Mouse (Mus musculus) intestine, embryonic 16.5 days (tissue): ENCODE measurements around the gene Atpif1. TPM values are rescaled to one million over a fixed set of nuclear protein-coding genes. Genes with fewer than 3 reads are reported as not detected.
"Not testable (repeated sequence)": the region's sequence is repeated elsewhere in the genome, so short reads cannot be mapped to it uniquely, and the experiment has no call there.

Experiments
- ATAC-seq: fragments of 200-750 bp; cut with Nextera tagmentation; 2 replicates; pipeline ENCODE4 v1.8.0; 2017; ENCODE audit warnings: moderate TSS enrichment, moderate library complexity
- H3K27ac ChIP-seq: fragments of 300-500 bp; sonication (generic); 2 replicates; pipeline ENCODE4 v1.5.1; 2014; ENCODE audit warnings: mild to moderate bottlenecking, low read length
- H3K27me3 ChIP-seq: fragments of 300-500 bp; sonication (generic); replicated peaks from 2 replicates; pipeline ENCODE4 v1.6.1; 2014; ENCODE audit warnings: low read length, control low read depth, mixed read lengths; ENCODE audit not compliant: control insufficient read depth, insufficient read depth
- H3K36me3 ChIP-seq: fragments of 300-500 bp; sonication (generic); 2 replicates; pipeline ENCODE4 v1.6.1; 2014; ENCODE audit warnings: low read length, control low read depth; ENCODE audit not compliant: control insufficient read depth, insufficient read depth
- H3K4me1 ChIP-seq: fragments of 300-500 bp; sonication (generic); 2 replicates; pipeline ENCODE4 v1.6.1; 2014; ENCODE audit warnings: low read length, control low read depth, mixed read lengths; ENCODE audit not compliant: control insufficient read depth, insufficient read depth
- H3K4me2 ChIP-seq: fragments of 300-500 bp; sonication (generic); 2 replicates; pipeline ENCODE4 v1.6.1; 2014; ENCODE audit warnings: low read depth, low read length, control low read depth
- H3K4me3 ChIP-seq: fragments of 300-500 bp; sonication (generic); 2 replicates; pipeline ENCODE4 v1.5.1; 2014; ENCODE audit warnings: mild to moderate bottlenecking, low read length
- H3K9ac ChIP-seq: fragments of 300-500 bp; sonication (generic); 2 replicates; pipeline ENCODE4 v1.6.1; 2014; ENCODE audit warnings: low read depth, low read length
- H3K9me3 ChIP-seq: fragments of 300-500 bp; sonication (generic); 2 replicates; pipeline ENCODE4 v1.6.1; 2016; ENCODE audit warnings: low read length, control low read depth; ENCODE audit not compliant: control insufficient read depth
- WGBS: fragments of 180-500 bp; shearing (Covaris S2); extraction: QIAGEN DNeasy Blood & Tissue Kit; methylation state at CpG from one replicate; pipeline ENCODE4 v1.1.7; 2014; 5-methylcytosine and 5-hydroxymethylcytosine counted together
- polyA plus RNA-seq: library from polyadenylated mRNA; unstranded; fragments of >200 nt; fragmentation: Nextera tagmentation; extraction: Ambion mirVana; gene quantifications from 2 replicates; pipeline ENCODE4 v1.2.1, GENCODE M21; 2015

Atpif1 gene
- polyA plus RNA-seq, 1 experiment from 2014 or later, result 1,379 TPM

- not testable (repeated sequence) for H3K4me1 ChIP-seq, H3K27ac ChIP-seq, H3K4me3 ChIP-seq, ATAC-seq, H3K4me2 ChIP-seq, H3K27me3 ChIP-seq, H3K9ac ChIP-seq, H3K9me3 ChIP-seq
- peaks cover 13% of the 10 kb centered on the region for H3K36me3 ChIP-seq
- WGBS, result 91% methylated on average over 7 of the region's 7 CpGs
Measured at GRCm38 (mm10) chr4:132555550-132555949, 22.1 kb upstream of the Atpif1 start.

GRCm38 (mm10) chr4:132554653-132555052 lies 21.2 kb upstream of the Atpif1 start:
- Histone ChIP-seq H3K27me3 (no peaks in the 10 kb centered on the region), H3K9me3 (no peaks in the 10 kb centered on the region), H3K9ac (no peak overlapping the region), H3K27ac (peak overlapping the region; percentile 51), H3K4me3 (no peak overlapping the region), H3K4me1 (peaks cover 9% of the 10 kb centered on the region; the same call in 1 of the 2 replicates), H3K36me3 (peaks cover 15% of the 10 kb centered on the region), H3K4me2 (no peak overlapping the region)
- 69% methylated on average over 8 of the region's 8 CpGs for WGBS
- 0 out of 2 replicates have a peak, but pooled peaks have one; percentile 16 for ATAC-seq

GRCm38 (mm10) chr4:132554221-132554620 lies 20.8 kb upstream of the Atpif1 start:
- H3K4me1 ChIP-seq, result peaks cover 9% of the 10 kb centered on the region; the same call in 1 of the 2 replicates
- H3K4me2 ChIP-seq, result no peak overlapping the region
- H3K27ac ChIP-seq, result peak overlapping the region; percentile 51
- 0 out of 2 replicates have a peak, but pooled peaks have one; percentile 13 for ATAC-seq
- H3K9me3 ChIP-seq, result no peaks in the 10 kb centered on the region
- no peak overlapping the region for H3K9ac ChIP-seq
- no peak overlapping the region for H3K4me3 ChIP-seq
- no peaks in the 10 kb centered on the region for H3K27me3 ChIP-seq
- H3K36me3 ChIP-seq, result peaks cover 15% of the 10 kb centered on the region
- 65% methylated on average over 5 of the region's 5 CpGs for WGBS

GRCm38 (mm10) chr4:132545851-132546250 lies 12.4 kb upstream of the Atpif1 start:
- no peak overlapping the region for H3K27ac ChIP-seq
- no peaks in the 10 kb centered on the region for H3K9me3 ChIP-seq
- H3K4me3 ChIP-seq, result no peak overlapping the region
- H3K36me3 ChIP-seq, result peaks cover 23% of the 10 kb centered on the region
- 0 out of 2 replicates have a peak, but pooled peaks have one; percentile 70 for ATAC-seq
- H3K4me2 ChIP-seq, result no peak overlapping the region
- no peaks in the 10 kb centered on the region for H3K4me1 ChIP-seq
- H3K9ac ChIP-seq, result no peak overlapping the region
- WGBS, result 25% methylated on average over 8 of the region's 8 CpGs
- H3K27me3 ChIP-seq, result no peaks in the 10 kb centered on the region

- H3K4me2 ChIP-seq, result no peak overlapping the region
- no peak for ATAC-seq
- peaks cover 19% of the 10 kb centered on the region for H3K36me3 ChIP-seq
- H3K9me3 ChIP-seq, result no peaks in the 10 kb centered on the region
- H3K4me1 ChIP-seq, result no peaks in the 10 kb centered on the region
- H3K4me3 ChIP-seq, result no peak overlapping the region
- H3K27ac ChIP-seq, result no peak overlapping the region
- H3K9ac ChIP-seq, result no peak overlapping the region
- no peaks in the 10 kb centered on the region for H3K27me3 ChIP-seq
- 69% methylated on average over 1 of the region's 1 CpGs for WGBS
Measured at GRCm38 (mm10) chr4:132542724-132543123, 9.3 kb upstream of the Atpif1 start.

GRCm38 (mm10) chr4:132541413-132541812 lies 8.0 kb upstream of the Atpif1 start:
- Histone ChIP-seq H3K9ac (no peak overlapping the region), H3K36me3 (peaks cover 14% of the 10 kb centered on the region; the same call in 1 of the 2 replicates), H3K9me3 (no peaks in the 10 kb centered on the region), H3K4me2 (no peak overlapping the region), H3K27me3 (no peaks in the 10 kb centered on the region), H3K4me1 (peaks cover 11% of the 10 kb centered on the region), H3K27ac (no peak overlapping the region), H3K4me3 (no peak overlapping the region)
- no peak for ATAC-seq
- WGBS, result 84% methylated on average over 4 of the region's 4 CpGs

- no peak overlapping the region for H3K9ac ChIP-seq
- H3K27ac ChIP-seq, result no peak overlapping the region
- H3K4me1 ChIP-seq, result peaks cover 20% of the 10 kb centered on the region
- H3K36me3 ChIP-seq, result peaks cover 11% of the 10 kb centered on the region; the same call in 1 of the 2 replicates
- 90% methylated on average over 5 of the region's 5 CpGs for WGBS
- H3K4me3 ChIP-seq, result no peak overlapping the region
- no peaks in the 10 kb centered on the region for H3K9me3 ChIP-seq
- H3K27me3 ChIP-seq, result no peaks in the 10 kb centered on the region
- no peak overlapping the region for H3K4me2 ChIP-seq
- ATAC-seq, result no peak
Measured at GRCm38 (mm10) chr4:132539481-132539880, 6.0 kb upstream of the Atpif1 start.

GRCm38 (mm10) chr4:132535406-132536121 lies 2.1 kb upstream of the Atpif1 start, which contains the start of gene Dnajc8:
TSS of gene Dnajc8 (plus strand) at chr4:132535550.
- Histone ChIP-seq H3K4me2 (peak within 1 kb of the TSS; percentile 69), H3K9ac (peak within 1 kb of the TSS; percentile 97)

GRCm38 (mm10) chr4:132532496-132532895 lies 963 bp downstream of the Atpif1 start:
- Histone ChIP-seq H3K9ac (peak overlapping the region; percentile 89), H3K36me3 (peaks cover 8% of the 10 kb centered on the region; the same call in 1 of the 2 replicates), H3K27ac (peak overlapping the region; percentile 99), H3K4me1 (peaks cover 27% of the 10 kb centered on the region), H3K4me2 (peak overlapping the region; percentile 78), H3K9me3 (no peaks in the 10 kb centered on the region), H3K27me3 (no peaks in the 10 kb centered on the region), H3K4me3 (peak overlapping the region; percentile 72)
- ATAC-seq, result peak; percentile 44
- WGBS, result 6% methylated on average over 5 of the region's 5 CpGs

More at GRCm38 (mm10) chr4:132535406-132536121, 2.1 kb upstream of the Atpif1 start, which contains the start of gene Dnajc8:
- H3K4me3 ChIP-seq, result peak within 1 kb of the TSS; percentile 99
- H3K9me3 ChIP-seq, result no peaks in the 10 kb centered on the region
- under 1% methylated on average over 60 of the region's 60 CpGs for WGBS
- peak; percentile 64 for ATAC-seq
- H3K4me1 ChIP-seq, result peaks cover 28% of the 10 kb centered on the region
- H3K36me3 ChIP-seq, result peaks cover under 1% of the 10 kb centered on the region; the same call in 1 of the 2 replicates
- no peaks in the 10 kb centered on the region for H3K27me3 ChIP-seq
- peak within 1 kb of the TSS; percentile 90 for H3K27ac ChIP-seq
